Mouse (Mus musculus) midbrain, embryonic 15.5 days (tissue): ENCODE data around the gene Brd3. TPM values are rescaled to one million over a fixed set of nuclear protein-coding genes. Genes with fewer than 3 reads are reported as not detected.
"Not testable (repeated sequence)": the region's sequence is repeated elsewhere in the genome, so short reads cannot be mapped to it uniquely, and the experiment has no call there.

Experiments used
- ATAC-seq: fragments of 200-750 bp; cut with Nextera tagmentation; replicated peaks from 2 replicates; pipeline ENCODE4 v1.8.0; 2017; ENCODE audit warnings: moderate TSS enrichment
- H3K27ac ChIP-seq: fragments of 300-500 bp; sonication (generic); 2 replicates; pipeline ENCODE4 v1.5.1; 2015; ENCODE audit warnings: mild to moderate bottlenecking, inconsistent platforms
- H3K27me3 ChIP-seq: fragments of 300-500 bp; sonication (generic); replicated peaks from 2 replicates; pipeline ENCODE4 v1.6.1; 2015; ENCODE audit warnings: inconsistent platforms
- H3K36me3 ChIP-seq: fragments of 300-500 bp; sonication (generic); replicated peaks from 2 replicates; pipeline ENCODE4 v1.6.1; 2015; ENCODE audit warnings: inconsistent platforms
- H3K4me1 ChIP-seq: fragments of 300-500 bp; sonication (generic); 2 replicates; pipeline ENCODE4 v1.6.1; 2015; ENCODE audit warnings: inconsistent platforms
- H3K4me2 ChIP-seq: fragments of 300-500 bp; sonication (generic); 2 replicates; pipeline ENCODE4 v1.6.1; 2015; ENCODE audit warnings: inconsistent platforms, mild to moderate bottlenecking, moderate library complexity
- H3K4me3 ChIP-seq: fragments of 300-500 bp; sonication (generic); 2 replicates; pipeline ENCODE4 v1.5.1; 2015; ENCODE audit warnings: mild to moderate bottlenecking, inconsistent platforms
- H3K9ac ChIP-seq: fragments of 300-500 bp; sonication (generic); 2 replicates; pipeline ENCODE4 v1.6.1; 2015; ENCODE audit warnings: mild to moderate bottlenecking, inconsistent platforms
- H3K9me3 ChIP-seq: fragments of 300-500 bp; sonication (generic); 2 replicates; pipeline ENCODE4 v1.6.1; 2016; ENCODE audit warnings: inconsistent platforms
- WGBS: fragments of 180-500 bp; shearing (Covaris S2); methylation state at CpG from one replicate; pipeline ENCODE4 v1.1.7; 2015; ENCODE audit warnings: mixed read lengths; 5-methylcytosine and 5-hydroxymethylcytosine counted together
- polyA plus RNA-seq: library from polyadenylated mRNA; unstranded; fragments of >200 nt; fragmentation: Nextera tagmentation; extraction: Ambion mirVana; gene quantifications from 2 replicates; pipeline ENCODE4 v1.2.1, GENCODE M21; 2015

The Brd3 gene
- polyA plus RNA-seq, 1 experiment from 2014 or later = 137 TPM

DNA sequence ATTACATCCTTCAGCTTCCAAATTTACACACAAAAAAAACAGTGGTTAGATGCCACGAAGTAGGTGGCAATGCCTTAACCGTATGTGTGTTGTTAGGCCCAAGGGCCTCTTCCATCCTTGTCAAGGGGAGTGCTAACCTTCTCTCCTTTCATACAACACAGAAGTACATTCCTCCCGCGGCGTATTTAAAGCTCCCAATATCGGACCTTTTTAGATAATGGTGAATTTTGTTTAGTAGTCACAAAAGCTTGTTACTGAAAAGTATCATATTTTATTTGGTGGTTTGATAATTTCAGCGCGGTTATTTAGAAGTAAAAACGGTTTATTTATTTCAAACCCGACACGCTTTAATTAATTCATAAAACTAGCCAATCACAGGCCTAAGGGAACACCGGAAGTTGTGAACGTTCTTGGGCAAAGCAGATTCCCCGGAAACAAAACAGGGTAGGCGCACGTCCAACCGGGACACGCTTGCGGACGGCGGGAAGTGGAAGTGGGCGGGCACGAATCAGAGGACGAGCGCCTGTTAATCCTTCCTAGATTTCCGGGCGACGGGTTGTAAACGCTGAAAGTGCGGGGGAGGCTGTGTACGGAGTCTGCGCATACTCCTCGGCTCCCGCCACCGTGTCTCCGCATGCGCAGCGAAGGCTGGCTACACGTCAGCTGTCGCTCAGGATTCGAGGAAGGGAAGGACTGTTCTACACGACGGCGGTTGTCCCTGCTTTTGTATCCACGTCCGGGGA lies 32.5 kb upstream of the Brd3 start:
- no peaks in the 10 kb centered on the region for H3K27me3 ChIP-seq
- H3K4me3 ChIP-seq = peak overlapping the region; percentile 44
- H3K4me2 ChIP-seq = peak overlapping the region; percentile 61
- H3K36me3 ChIP-seq = peaks cover 13% of the 10 kb centered on the region
- peak overlapping the region; percentile 86 for H3K27ac ChIP-seq
- no peaks in the 10 kb centered on the region for H3K9me3 ChIP-seq
- peak overlapping the region; percentile 52 for H3K9ac ChIP-seq
- H3K4me1 ChIP-seq = peaks cover 21% of the 10 kb centered on the region
- ATAC-seq = peak; percentile 97
- under 1% methylated on average over 46 of the region's 46 CpGs for WGBS

DNA sequence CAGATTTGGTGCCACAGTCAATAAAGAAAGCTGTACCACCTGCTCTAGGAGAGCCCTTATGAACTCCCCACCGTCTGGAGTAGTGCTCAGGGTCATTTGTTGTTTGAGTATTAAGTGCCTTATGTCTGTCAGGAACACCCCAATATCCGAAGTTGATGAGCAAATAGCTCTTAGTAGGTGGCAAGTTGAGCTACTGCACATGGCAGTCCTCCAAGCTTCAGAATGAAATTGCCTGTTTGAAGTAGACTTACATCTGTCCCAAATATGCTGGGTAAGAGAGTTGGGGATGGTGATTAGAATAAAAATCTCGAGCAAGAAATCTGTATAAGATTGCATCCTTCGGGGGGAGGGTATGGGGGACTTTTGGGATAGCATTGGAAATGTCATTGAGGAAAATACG lies 31.9 kb upstream of the Brd3 start:
- Histone ChIP-seq H3K27ac (peak overlapping the region; percentile 86), H3K9me3 (no peaks in the 10 kb centered on the region), H3K4me3 (peak overlapping the region; percentile 44), H3K9ac (peak overlapping the region; percentile 41; the same call in 1 of the 2 replicates), H3K36me3 (peaks cover 19% of the 10 kb centered on the region), H3K4me1 (peaks cover 21% of the 10 kb centered on the region), H3K27me3 (no peaks in the 10 kb centered on the region), H3K4me2 (peak overlapping the region; percentile 61)
- ATAC-seq = no peak
- WGBS = 18% methylated on average over 5 of the region's 5 CpGs

DNA sequence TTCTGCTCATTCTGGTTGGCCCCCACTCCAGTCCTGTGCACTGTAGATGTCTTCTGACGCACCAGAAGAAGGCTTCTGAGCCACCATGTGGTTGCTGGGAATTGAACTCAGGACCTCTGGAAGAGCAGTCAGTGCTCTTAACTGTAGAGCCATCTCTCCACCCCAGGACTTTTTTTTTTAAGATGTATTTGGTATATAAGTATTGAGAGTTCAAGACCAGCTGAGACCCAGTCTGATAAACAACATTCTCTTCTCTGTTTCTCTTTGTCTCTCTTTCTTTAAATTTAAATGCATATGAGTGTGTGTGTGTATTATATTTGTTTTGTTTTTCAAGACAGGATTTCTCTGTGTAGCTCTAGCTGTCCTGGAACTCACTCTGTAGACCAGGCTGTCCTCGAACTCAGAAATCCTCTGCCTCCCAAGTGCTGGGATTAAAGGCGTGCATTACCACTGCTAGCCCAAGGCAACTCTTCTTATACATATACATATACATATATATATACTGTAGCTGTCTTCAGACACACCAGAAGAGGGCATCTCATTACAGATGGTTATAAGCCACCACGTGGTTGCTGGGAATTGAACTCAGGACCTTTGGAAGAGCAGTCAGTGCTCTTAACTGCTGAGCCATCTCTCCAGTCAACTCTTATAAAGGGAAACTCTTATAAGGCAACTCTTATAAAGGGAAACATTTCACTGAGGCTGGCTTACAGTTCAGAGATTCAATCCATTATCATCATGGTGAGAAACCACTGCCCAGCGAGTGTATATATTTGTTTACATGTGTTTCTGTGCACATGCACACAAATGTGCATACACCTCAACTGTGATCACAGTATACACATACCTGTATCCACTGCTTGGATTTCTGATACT lies 31.2 kb upstream of the Brd3 start:
- ATAC-seq, H3K9me3 ChIP-seq, H3K27me3 ChIP-seq: not testable (repeated sequence)
- H3K9ac ChIP-seq = peak overlapping the region; percentile 41; the same call in 1 of the 2 replicates
- peaks cover 21% of the 10 kb centered on the region for H3K4me1 ChIP-seq
- WGBS = 64% methylated on average over 5 of the region's 5 CpGs
- peak overlapping the region; percentile 44 for H3K4me3 ChIP-seq
- peak overlapping the region; percentile 86 for H3K27ac ChIP-seq
- peak overlapping the region; percentile 61 for H3K4me2 ChIP-seq
- H3K36me3 ChIP-seq = peaks cover 24% of the 10 kb centered on the region

DNA sequence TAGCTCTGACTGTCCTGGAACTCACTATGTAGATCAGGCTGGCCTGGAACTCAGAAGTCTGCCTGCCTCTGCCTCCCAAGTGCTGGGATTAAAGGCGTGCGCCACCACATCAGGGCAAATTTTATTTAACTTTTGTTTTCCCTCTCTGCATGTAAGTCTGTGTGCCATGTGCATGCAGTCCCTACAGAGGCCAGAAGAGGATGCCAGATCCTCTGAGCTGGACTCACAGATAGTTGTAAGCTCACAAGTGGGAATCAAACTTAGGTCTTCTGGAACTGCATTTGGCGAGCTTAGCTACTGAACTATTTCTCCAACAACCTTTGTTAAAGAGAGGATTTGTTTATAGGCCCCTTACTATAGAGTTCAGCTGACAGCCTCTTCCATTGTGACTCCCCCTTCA lies 10.8 kb upstream of the Brd3 start:
- Histone ChIP-seq H3K27me3 (no peaks in the 10 kb centered on the region), H3K27ac (no peak overlapping the region), H3K4me2 (no peak overlapping the region), H3K4me3 (no peak overlapping the region), H3K36me3 (peaks cover 28% of the 10 kb centered on the region), H3K9me3 (no peaks in the 10 kb centered on the region), H3K4me1 (peaks cover 32% of the 10 kb centered on the region), H3K9ac (no peak overlapping the region)
- ATAC-seq = no peak
- WGBS = 97% methylated on average over 3 of the region's 3 CpGs

DNA sequence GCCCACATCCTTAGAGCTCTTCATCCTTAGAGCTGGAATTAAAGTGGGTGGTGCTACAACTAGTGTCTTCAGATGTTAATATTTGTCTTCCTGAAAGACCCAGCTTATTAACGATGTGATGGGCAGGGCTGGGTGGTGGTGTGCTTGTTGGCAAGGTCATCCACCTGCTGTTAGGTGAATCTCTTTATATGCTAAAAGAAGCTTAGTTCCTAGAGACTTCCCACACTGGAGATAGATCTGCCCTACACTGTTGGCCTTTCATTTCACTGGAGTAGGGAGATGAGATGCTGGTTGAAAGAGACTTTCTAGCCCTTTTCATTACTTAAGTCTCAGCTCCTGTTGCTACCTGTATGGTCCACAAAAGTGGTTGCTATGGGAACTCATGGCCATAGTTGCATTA lies 8.8 kb upstream of the Brd3 start:
- Histone ChIP-seq H3K36me3 (peaks cover 20% of the 10 kb centered on the region), H3K9ac (peak overlapping the region; percentile 12), H3K4me2 (peak overlapping the region; percentile 95), H3K27ac (no peak overlapping the region), H3K4me3 (peak overlapping the region; percentile 97), H3K27me3 (no peaks in the 10 kb centered on the region), H3K4me1 (peaks cover 32% of the 10 kb centered on the region), H3K9me3 (no peaks in the 10 kb centered on the region)
- no peak for ATAC-seq
- 11% methylated on average over 1 of the region's 1 CpGs for WGBS

DNA sequence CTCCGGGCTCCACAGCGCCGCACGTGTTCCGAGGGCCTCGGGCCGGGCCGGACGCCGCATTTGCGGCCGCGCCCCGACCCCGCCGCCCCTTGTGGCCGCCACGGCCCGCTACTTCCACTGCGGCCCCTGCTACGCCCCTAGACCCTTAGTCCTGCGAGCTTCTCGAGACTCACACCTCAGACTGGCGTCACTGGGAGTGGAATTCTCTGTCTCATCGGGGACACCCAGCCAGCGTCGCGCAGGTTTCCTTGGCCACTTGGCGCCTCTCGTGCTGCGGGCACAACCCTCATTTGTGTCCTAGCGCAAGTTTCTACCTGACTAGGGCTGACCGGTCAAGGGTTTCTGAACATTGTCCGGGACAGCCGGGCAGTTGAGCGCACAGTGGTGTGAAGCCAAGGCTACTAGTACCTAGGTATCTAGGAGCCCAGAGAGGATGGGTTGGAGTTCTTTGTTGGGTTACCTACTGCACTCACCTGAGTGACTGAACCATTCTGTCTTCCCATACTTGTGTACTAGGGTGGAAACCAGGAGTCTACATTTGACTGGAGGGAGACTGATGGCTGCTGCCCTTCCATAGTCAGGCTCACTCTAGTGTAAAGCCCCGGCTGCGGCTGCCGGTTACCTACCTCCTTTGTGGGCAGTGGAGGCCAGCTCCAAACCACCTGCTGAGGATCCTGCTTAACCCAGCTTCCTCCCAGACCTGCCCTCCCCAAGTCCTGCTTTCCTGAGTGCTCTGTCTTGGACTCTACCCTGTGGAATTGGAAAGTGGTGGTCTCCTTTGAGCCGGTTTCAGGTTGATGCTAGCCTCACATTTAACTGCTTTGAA lies 8.1 kb upstream of the Brd3 start:
- H3K27me3 ChIP-seq = no peaks in the 10 kb centered on the region
- H3K36me3 ChIP-seq = peaks cover 12% of the 10 kb centered on the region
- peak overlapping the region; percentile 94 for H3K9ac ChIP-seq
- peaks cover 32% of the 10 kb centered on the region for H3K4me1 ChIP-seq
- under 1% methylated on average over 38 of the region's 40 CpGs for WGBS
- peak overlapping the region; percentile 91 for H3K27ac ChIP-seq
- ATAC-seq = peak; percentile 65
- H3K9me3 ChIP-seq = no peaks in the 10 kb centered on the region
- peak overlapping the region; percentile 97 for H3K4me3 ChIP-seq
- peak overlapping the region; percentile 95 for H3K4me2 ChIP-seq

DNA sequence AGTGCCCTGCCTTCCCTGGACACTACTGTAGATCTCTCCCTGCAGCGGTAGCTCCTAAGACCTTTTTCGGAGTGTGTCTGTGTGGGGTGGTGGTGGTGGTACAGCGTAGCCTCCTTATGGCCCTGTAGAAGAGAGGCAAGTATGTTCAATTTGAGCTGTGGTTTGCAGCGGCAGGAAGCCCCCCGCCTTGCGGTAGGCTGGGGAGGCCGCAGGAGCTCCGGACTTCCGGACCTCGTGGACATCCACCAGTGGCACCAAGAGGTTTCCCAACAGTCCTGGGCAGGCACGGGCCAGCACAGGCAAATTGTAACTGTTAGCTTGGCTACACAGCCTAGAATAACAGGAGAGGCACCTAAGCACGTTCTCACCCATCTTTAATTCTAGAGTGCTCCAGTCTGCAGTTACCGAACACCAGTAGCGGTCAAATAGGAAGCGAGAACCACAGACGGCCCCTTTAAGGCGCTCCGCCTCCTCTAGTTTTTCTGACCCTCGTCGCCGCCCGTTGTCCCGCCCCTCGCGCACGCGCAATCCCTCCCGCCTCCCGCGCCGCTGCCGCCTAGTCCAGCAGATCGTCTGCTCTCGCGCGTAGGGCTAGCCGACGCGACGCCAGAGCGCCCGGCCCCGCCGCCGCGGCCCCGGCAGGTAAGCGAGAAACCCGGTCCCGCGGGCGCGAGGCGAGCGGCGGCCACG lies 7.3 kb upstream of the Brd3 start, which contains the start of gene Wdr5:
Gene Wdr5 (plus strand): TSS at position 519 of the 690 bp plus-strand sequence.
- peak within 1 kb of the TSS; percentile 94 for H3K9ac ChIP-seq
- H3K27ac ChIP-seq = peak within 1 kb of the TSS; percentile 91
- H3K9me3 ChIP-seq = no peaks in the 10 kb centered on the region
- peak; percentile 94 for ATAC-seq
- H3K4me3 ChIP-seq = peak within 1 kb of the TSS; percentile 97
- peak within 1 kb of the TSS; percentile 95 for H3K4me2 ChIP-seq
- under 1% methylated on average over 57 of the region's 57 CpGs for WGBS
- H3K4me1 ChIP-seq = peaks cover 32% of the 10 kb centered on the region
- peaks cover 4% of the 10 kb centered on the region for H3K36me3 ChIP-seq
- no peaks in the 10 kb centered on the region for H3K27me3 ChIP-seq

DNA sequence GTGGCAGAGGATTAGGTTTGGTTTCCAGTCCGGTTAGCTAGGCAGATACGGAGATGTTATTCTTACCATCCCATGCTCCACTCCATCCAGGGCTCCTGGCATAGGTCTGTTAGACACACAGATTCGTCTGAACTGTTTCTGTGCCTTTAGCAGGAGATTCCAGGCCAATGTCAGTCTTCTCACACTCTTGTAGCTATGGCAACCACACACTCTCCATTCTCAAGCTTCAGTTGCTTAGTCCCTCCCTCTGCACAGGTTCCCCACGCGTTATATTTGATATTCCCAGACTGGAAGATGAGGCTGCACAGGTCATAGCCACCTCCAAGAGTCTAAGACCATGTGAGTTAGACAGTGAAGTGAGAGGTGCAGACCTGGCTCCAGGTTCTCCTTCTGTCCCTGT lies 6.4 kb upstream of the Brd3 start:
- Histone ChIP-seq H3K27me3 (no peaks in the 10 kb centered on the region), H3K36me3 (no peaks in the 10 kb centered on the region; the same call in 1 of the 2 replicates), H3K4me2 (peak overlapping the region; percentile 95), H3K4me1 (peaks cover 32% of the 10 kb centered on the region), H3K4me3 (peak overlapping the region; percentile 97), H3K27ac (peak overlapping the region; percentile 91), H3K9me3 (no peaks in the 10 kb centered on the region), H3K9ac (peak overlapping the region; percentile 94)
- 69% methylated on average over 5 of the region's 5 CpGs for WGBS
- no peak for ATAC-seq

DNA sequence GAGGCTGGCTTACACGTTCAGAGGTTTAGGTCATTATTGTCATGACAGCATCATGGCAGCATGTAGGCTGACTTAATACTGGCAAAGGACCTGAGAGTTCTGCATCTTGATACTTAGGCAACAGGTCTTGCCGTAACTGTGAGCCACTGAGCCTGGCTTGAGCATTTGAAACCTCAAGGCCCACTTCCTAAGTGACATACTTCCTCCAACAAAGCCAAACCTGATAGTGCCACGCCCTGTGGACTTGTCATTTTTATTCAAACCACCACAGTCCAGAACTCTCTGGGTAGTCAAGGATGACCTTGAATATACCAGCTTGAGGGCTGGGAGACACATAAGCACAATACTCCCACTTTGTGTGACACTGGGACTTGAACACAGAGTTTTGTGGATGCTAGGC lies 5.4 kb upstream of the Brd3 start:
- Histone ChIP-seq H3K9me3 (no peaks in the 10 kb centered on the region), H3K27ac (no peak overlapping the region), H3K4me3 (no peak overlapping the region), H3K9ac (no peak overlapping the region), H3K4me1 (peaks cover 32% of the 10 kb centered on the region), H3K36me3 (no peaks in the 10 kb centered on the region), H3K4me2 (no peak overlapping the region), H3K27me3 (no peaks in the 10 kb centered on the region)
- 92% methylated on average over 3 of the region's 3 CpGs for WGBS
- no peak for ATAC-seq

DNA sequence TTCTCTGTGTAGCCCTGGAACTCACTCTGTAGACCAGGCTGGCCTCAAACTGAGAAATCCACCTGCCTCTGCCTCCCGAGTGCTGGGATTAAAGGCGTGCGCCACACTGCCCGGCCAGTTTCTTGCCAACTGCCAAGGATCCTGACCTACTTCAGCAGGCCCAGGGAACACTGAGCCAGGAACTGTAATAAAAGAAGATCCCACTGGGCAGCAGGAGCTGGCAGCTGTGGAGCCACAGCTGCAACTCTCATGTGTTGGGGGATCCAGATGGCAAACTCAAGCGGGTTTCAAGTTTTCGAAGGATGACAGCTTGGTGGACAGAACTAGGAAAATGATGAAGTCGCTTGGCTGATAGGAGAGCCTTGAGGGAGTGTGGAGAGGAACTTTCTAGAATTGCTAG lies 3.2 kb upstream of the Brd3 start:
- Histone ChIP-seq H3K27ac (no peak overlapping the region), H3K36me3 (no peaks in the 10 kb centered on the region), H3K9ac (no peak overlapping the region), H3K27me3 (no peaks in the 10 kb centered on the region), H3K4me1 (peaks cover 14% of the 10 kb centered on the region), H3K4me3 (no peak overlapping the region), H3K4me2 (no peak overlapping the region), H3K9me3 (no peaks in the 10 kb centered on the region)
- ATAC-seq = no peak
- 95% methylated on average over 7 of the region's 7 CpGs for WGBS

DNA sequence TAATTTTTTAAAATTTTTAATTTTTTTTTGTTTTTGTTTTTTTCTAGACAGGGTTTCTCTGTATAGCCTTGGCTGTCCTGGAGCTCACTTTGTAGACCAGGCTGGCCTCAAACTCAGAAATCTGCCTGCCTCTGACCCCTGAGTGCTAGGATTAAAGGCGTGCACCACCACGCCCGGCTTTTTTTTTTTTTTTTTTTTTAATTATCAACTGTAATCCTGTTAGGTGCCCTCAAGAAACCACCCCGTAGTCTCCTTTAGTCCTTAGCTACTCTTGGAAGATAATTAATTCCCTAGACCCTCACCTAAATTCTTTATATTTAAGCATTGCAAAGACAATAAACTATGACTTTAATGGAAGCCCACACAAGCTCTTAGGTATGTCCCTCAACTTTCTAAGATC lies 804 bp downstream of the Brd3 start:
- H3K36me3 ChIP-seq, H3K4me1 ChIP-seq, ATAC-seq, H3K4me2 ChIP-seq, H3K4me3 ChIP-seq, H3K9me3 ChIP-seq, H3K27ac ChIP-seq, H3K27me3 ChIP-seq, H3K9ac ChIP-seq: not testable (repeated sequence)
- 70% methylated on average over 4 of the region's 4 CpGs for WGBS
